Mouse (Mus musculus): ENCODE results near the gene Wnt10a. TPM values are rescaled to one million over a fixed set of nuclear protein-coding genes. Genes with fewer than 3 reads are reported as not detected.

Wnt10a gene
- polyA plus RNA-seq (2015; fragmentation: Nextera tagmentation; extraction: Ambion mirVana), result 9.0 and 9.1 TPM in 2 replicates

DNA sequence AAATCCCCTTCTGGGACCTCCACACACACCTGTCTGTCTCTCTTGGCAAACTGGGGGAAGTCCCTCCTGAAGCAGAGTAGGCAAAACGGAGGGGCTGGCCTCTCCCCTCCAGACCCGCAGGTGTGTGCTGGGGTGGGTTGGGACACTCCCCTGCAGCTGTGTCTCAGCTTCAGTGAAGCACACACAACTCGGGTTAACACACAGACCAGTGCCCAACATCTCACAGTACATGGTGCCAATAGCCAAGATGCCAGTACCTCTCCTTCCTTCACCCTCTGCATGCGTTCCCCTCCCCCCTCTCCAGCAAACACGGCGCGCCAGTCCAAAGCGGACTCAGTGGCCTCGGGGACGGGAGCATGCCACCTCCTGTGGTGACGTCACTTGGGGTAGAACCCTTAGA is at the start of gene Wnt10a:
TSS of gene Wnt10a (plus strand) at position 268 of the 400 bp plus-strand sequence.
- no peak for ATAC-seq (ENCODE audit: insufficient number of reproducible peaks, low FRiP score, low TSS enrichment, low read depth)
- no peaks in the 10 kb centered on the region for H3K36me3 ChIP-seq
- peak within 1 kb of the TSS; percentile 20 for H3K9ac ChIP-seq
- H3K4me1 ChIP-seq, result peaks cover 59% of the 10 kb centered on the region
- H3K4me2 ChIP-seq, result peak within 1 kb of the TSS; percentile 73
- no peaks in the 10 kb centered on the region for H3K9me3 ChIP-seq
- WGBS, result 3% methylated on average over 11 of the region's 11 CpGs
- peaks cover 94% of the 10 kb centered on the region for H3K27me3 ChIP-seq
- H3K4me3 ChIP-seq, result peak within 1 kb of the TSS; percentile 36
- H3K27ac ChIP-seq, result peak within 1 kb of the TSS; percentile 38; the same call in 1 of the 2 replicates

DNA sequence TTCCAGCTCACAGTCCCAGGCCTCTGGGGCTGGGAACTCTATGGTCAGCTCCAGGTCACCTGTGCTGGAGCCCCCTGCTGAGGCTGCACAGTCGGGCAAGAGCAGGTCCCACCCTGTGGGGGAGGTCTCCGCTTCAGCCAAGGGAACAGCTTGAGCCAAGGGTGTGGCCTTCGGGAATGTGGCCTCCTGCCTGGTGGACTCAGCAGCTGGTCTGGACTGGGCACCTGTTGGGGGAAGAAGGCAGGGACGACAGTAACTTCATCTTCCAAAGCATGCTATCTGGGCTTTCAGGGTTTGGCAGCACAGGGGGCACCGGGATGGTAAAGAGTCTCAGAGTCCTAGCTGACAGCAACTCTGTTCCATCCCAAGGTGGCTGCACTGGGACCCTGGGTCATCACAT is 44.0 kb upstream of the Wnt10a start:
- no peak overlapping the region for H3K9ac ChIP-seq
- ATAC-seq (ENCODE audit: insufficient number of reproducible peaks, low FRiP score, low TSS enrichment, low read depth), result no peak; the same call in 1 of the 2 replicates
- peaks cover 21% of the 10 kb centered on the region; the same call in 1 of the 2 replicates for H3K27me3 ChIP-seq
- 68% methylated on average over 5 of the region's 5 CpGs for WGBS
- H3K27ac ChIP-seq, result no peak overlapping the region
- H3K4me2 ChIP-seq, result no peak overlapping the region
- no peaks in the 10 kb centered on the region for H3K9me3 ChIP-seq
- no peak overlapping the region for H3K4me3 ChIP-seq
- H3K4me1 ChIP-seq, result peaks cover 11% of the 10 kb centered on the region
- no peaks in the 10 kb centered on the region for H3K36me3 ChIP-seq

DNA sequence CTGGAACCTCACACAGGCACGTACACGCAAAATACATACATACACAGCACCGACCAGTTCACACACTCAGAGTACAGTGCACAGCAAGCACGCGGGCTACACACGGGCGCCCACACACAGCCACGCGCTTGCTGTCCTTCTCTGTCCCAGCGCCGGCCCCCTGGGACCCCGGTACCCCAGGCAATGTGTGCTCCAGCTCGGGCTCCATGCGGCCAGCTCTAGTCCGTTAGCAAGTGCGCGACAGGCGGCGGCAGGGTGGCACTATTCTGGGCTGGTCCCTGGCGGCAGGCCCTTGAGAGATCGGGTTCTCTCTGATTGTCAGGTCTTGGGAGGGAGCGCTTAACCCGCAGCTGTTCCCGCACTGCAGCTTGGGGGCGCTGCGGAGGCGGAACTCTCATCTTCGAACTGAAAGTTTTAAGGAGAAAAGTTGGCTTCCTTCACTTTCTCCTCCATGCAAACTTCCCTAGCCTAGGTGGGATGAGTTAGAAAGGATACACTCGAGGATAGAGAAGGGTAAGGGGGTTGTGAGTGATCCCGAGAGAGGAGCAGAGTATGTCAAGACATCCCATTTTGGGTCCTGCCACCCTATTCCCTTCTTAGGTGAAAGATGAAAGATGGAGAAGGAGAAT is 42.6 kb upstream of the Wnt10a start, which contains the start of gene Prkag3:
TSS of gene Prkag3 (minus strand) at position 579 of the 629 bp plus-strand sequence.
- Histone ChIP-seq H3K9me3 (no peaks in the 10 kb centered on the region), H3K27me3 (peaks cover 21% of the 10 kb centered on the region; the same call in 1 of the 2 replicates), H3K4me1 (peaks cover 11% of the 10 kb centered on the region), H3K4me2 (peak within 1 kb of the TSS; percentile 46), H3K36me3 (no peaks in the 10 kb centered on the region), H3K4me3 (peak within 1 kb of the TSS; percentile 26), H3K9ac (no peak within 1 kb of the TSS), H3K27ac (peak within 1 kb of the TSS; percentile 29; the same call in 1 of the 2 replicates)
- no peak for ATAC-seq (ENCODE audit: insufficient number of reproducible peaks, low FRiP score, low TSS enrichment, low read depth)
- WGBS, result 8% methylated on average over 30 of the region's 30 CpGs

DNA sequence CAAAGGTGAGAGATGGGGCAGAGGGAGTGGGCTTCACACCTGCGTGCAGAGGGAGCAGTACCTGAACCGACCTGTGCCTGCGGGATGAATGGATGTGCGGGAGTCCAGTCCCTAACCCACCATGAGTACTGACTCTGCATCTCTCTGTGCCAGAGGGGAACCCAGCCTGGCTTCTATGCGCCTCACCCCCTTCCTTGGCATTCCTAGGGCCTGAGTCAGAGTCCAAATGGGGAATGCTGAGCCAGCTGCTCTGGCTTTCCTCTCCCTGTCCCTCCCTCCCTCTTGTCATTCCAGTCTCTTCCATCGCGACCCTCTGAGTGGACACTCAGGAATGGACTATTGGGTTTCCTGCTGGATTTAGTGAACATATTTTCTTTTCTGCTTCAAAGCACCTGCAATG is 42.0 kb upstream of the Wnt10a start:
- WGBS, result 59% methylated on average over 7 of the region's 7 CpGs
- H3K4me3 ChIP-seq, result no peak overlapping the region
- peak; percentile 63; the same call in 1 of the 2 replicates for ATAC-seq (ENCODE audit: insufficient number of reproducible peaks, low FRiP score, low TSS enrichment, low read depth)
- H3K9me3 ChIP-seq, result no peaks in the 10 kb centered on the region
- H3K9ac ChIP-seq, result no peak overlapping the region
- peaks cover 21% of the 10 kb centered on the region; the same call in 1 of the 2 replicates for H3K27me3 ChIP-seq
- no peak overlapping the region for H3K4me2 ChIP-seq
- no peak overlapping the region for H3K27ac ChIP-seq
- H3K36me3 ChIP-seq, result no peaks in the 10 kb centered on the region
- peaks cover 11% of the 10 kb centered on the region for H3K4me1 ChIP-seq

DNA sequence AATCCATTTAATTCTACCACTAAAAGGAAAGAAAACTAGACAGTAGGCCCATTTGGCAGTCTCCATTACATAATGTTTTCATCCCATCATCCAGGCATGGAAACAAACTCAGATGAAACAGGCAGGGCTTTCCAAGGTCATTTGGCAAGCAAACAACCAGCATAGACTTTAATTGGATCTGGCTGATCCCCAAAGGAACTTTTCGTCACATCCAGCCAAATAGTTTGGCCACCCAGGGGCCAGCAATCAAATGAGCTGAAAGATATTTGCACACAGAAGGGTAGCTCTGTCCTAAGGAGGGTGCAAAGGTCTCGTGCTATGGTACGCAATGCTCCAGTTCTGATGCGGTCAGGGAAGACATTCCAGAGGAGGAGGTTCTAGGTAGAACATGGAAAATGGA is 40.6 kb upstream of the Wnt10a start:
- H3K9ac ChIP-seq, result no peak overlapping the region
- no peak overlapping the region for H3K4me3 ChIP-seq
- no peak overlapping the region for H3K27ac ChIP-seq
- WGBS, result 75% methylated on average over 4 of the region's 4 CpGs
- no peaks in the 10 kb centered on the region for H3K9me3 ChIP-seq
- no peak overlapping the region for H3K4me2 ChIP-seq
- H3K27me3 ChIP-seq, result peaks cover 21% of the 10 kb centered on the region; the same call in 1 of the 2 replicates
- H3K4me1 ChIP-seq, result peaks cover 11% of the 10 kb centered on the region
- H3K36me3 ChIP-seq, result no peaks in the 10 kb centered on the region
- ATAC-seq (ENCODE audit: insufficient number of reproducible peaks, low FRiP score, low TSS enrichment, low read depth), result no peak

DNA sequence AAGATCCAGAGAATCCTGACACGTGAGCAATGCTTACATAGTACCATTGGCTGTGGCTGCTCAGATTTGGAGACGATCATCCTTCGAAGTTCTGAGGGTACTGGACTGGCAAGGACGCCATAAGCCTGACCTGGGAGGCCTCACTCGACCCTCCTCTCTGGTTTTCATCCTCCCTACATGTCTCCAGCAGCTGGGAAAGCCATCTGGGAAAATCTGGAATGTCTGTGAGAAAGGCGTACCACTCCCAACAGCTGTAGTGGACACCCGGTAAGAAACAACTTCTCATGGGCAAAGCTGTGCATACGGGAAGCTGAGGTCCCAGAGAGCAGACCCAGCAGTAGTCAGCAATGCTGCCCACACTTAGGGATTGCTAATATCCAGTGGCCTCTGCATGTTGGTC is 39.2 kb upstream of the Wnt10a start:
- no peak overlapping the region for H3K4me2 ChIP-seq
- WGBS, result 79% methylated on average over 8 of the region's 8 CpGs
- no peaks in the 10 kb centered on the region for H3K36me3 ChIP-seq
- no peak overlapping the region for H3K27ac ChIP-seq
- no peak overlapping the region for H3K4me3 ChIP-seq
- H3K27me3 ChIP-seq, result peaks cover 20% of the 10 kb centered on the region; the same call in 1 of the 2 replicates
- no peak for ATAC-seq (ENCODE audit: insufficient number of reproducible peaks, low FRiP score, low TSS enrichment, low read depth)
- no peaks in the 10 kb centered on the region for H3K9me3 ChIP-seq
- H3K4me1 ChIP-seq, result peaks cover 11% of the 10 kb centered on the region
- H3K9ac ChIP-seq, result no peak overlapping the region

DNA sequence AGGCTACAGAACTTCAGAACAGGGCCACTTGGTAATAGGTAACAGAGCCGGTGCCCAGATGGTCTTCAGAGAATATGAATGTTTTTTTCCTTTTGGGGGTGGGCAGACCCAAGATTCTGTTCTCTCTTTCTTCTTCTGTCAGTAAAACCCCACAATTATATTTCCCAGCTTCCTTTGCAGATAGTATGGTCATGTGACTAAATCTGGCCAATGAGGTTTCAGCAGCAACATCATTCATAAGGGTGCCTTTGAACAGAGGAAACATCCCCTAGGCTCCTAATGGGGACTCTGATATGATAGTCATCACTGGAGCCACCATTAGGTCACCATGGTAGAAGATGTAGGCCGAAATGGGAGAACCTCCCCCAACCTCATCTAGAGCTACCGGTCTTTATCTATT is 38.5 kb upstream of the Wnt10a start:
- WGBS, result 94% methylated on average over 3 of the region's 3 CpGs
- H3K4me2 ChIP-seq, result no peak overlapping the region
- H3K36me3 ChIP-seq, result no peaks in the 10 kb centered on the region
- H3K4me1 ChIP-seq, result peaks cover 11% of the 10 kb centered on the region
- H3K27me3 ChIP-seq, result peaks cover 15% of the 10 kb centered on the region; the same call in 1 of the 2 replicates
- ATAC-seq (ENCODE audit: insufficient number of reproducible peaks, low FRiP score, low TSS enrichment, low read depth), result no peak
- H3K9ac ChIP-seq, result no peak overlapping the region
- H3K27ac ChIP-seq, result no peak overlapping the region
- H3K9me3 ChIP-seq, result no peaks in the 10 kb centered on the region
- H3K4me3 ChIP-seq, result no peak overlapping the region

DNA sequence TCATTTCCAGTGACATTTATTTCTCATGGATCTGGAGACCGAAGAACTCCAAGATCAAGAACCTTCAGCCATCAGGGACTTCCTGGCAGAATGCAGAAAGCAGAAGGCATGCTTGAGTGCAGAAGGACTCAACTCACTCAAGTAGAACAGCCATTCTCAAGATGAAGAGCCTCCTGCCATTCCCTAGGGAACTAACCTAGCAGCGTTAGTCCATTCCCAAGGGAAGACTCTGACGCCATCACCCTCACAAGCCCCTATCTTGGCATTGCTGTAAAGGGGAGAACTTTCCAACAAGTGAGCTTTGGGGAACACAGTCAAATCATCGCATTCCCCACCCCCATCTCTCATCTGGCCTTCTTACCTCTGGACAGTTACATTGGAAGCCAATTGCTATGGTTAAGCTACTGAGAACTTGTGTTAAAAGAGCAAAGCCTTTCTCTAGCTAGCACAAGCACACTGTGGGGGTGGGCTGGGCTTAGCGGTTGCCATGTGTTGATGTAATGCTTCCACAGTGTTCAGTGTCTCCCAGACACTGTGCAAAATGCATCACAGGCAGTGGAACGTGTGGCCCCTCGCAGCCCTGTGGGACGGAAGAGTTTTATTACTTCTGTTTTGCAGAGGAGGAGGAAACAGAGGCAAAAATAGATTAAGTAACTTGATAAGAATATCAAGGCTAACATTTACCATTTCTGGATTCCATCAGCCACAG is 37.9 kb upstream of the Wnt10a start:
- Histone ChIP-seq H3K4me3 (no peak overlapping the region), H3K4me2 (no peak overlapping the region), H3K36me3 (no peaks in the 10 kb centered on the region), H3K9me3 (no peaks in the 10 kb centered on the region), H3K27ac (no peak overlapping the region), H3K9ac (no peak overlapping the region), H3K4me1 (peaks cover 11% of the 10 kb centered on the region), H3K27me3 (peaks cover 11% of the 10 kb centered on the region; the same call in 1 of the 2 replicates)
- 71% methylated on average over 8 of the region's 8 CpGs for WGBS
- no peak for ATAC-seq (ENCODE audit: insufficient number of reproducible peaks, low FRiP score, low TSS enrichment, low read depth)

DNA sequence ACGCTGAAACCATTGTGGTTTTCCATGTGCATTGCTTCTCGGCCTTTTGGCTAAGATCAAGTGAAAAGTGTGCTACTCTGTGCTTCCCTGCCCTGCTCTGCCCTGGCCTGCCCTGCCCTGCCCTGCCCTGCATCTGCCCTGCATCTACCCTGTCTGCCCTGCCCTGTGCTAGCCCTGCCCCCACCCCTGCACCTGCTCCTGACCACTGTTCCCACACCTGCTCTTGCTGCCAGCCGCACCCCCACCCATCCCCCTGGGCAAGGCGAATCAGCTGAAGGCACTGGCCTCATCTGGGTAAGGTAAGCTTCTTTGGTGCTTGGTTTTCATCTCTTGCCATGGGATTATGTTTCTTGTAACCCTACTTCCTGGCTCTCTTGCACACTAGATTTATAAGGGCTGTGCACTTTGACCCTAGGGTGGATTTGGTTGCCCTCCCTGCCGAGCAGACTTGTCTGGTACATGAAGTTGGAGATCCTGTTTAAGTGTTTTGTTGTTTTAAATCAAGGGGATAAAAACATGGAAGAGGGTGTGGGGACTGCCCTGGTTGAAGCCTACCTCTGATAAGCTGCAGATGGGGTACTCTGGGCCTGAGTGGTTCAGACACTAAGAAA is 37.0 kb upstream of the Wnt10a start:
- H3K27ac ChIP-seq, result no peak overlapping the region
- no peak overlapping the region for H3K4me3 ChIP-seq
- ATAC-seq (ENCODE audit: insufficient number of reproducible peaks, low FRiP score, low TSS enrichment, low read depth), result 0 out of 2 replicates have a peak, but pooled peaks have one; percentile 49
- H3K27me3 ChIP-seq, result peaks cover 4% of the 10 kb centered on the region; the same call in 1 of the 2 replicates
- H3K36me3 ChIP-seq, result no peaks in the 10 kb centered on the region
- H3K9me3 ChIP-seq, result no peaks in the 10 kb centered on the region
- H3K9ac ChIP-seq, result no peak overlapping the region
- H3K4me2 ChIP-seq, result no peak overlapping the region
- peaks cover 3% of the 10 kb centered on the region for H3K4me1 ChIP-seq
- WGBS, result 55% methylated on average over 5 of the region's 5 CpGs

DNA sequence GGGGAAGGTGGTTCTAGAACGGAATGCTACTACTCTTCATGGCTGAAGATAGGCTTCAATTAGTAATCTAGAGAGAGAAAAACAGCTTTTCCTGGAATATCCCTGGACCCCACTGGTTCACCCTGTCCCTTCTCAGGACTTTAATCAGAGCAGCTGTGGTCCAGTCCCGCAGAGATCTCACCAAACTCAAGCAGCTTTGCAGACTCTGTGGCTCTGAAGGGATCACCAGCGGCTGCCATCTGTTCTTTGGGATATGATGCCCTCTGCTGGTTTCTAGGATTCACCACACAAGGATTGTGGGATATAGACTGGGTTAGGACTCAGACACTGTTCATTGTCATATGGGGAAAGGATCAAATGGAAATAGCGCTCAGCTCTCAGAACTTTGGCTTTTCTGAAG is 31.5 kb upstream of the Wnt10a start:
- WGBS, result 26% methylated on average over 4 of the region's 4 CpGs
- Histone ChIP-seq H3K9me3 (no peaks in the 10 kb centered on the region), H3K27ac (no peak overlapping the region), H3K4me2 (no peak overlapping the region), H3K4me3 (no peak overlapping the region), H3K27me3 (peaks cover 17% of the 10 kb centered on the region; the same call in 1 of the 2 replicates), H3K36me3 (no peaks in the 10 kb centered on the region), H3K4me1 (no peaks in the 10 kb centered on the region), H3K9ac (no peak overlapping the region)
- ATAC-seq (ENCODE audit: insufficient number of reproducible peaks, low FRiP score, low TSS enrichment, low read depth), result no peak

DNA sequence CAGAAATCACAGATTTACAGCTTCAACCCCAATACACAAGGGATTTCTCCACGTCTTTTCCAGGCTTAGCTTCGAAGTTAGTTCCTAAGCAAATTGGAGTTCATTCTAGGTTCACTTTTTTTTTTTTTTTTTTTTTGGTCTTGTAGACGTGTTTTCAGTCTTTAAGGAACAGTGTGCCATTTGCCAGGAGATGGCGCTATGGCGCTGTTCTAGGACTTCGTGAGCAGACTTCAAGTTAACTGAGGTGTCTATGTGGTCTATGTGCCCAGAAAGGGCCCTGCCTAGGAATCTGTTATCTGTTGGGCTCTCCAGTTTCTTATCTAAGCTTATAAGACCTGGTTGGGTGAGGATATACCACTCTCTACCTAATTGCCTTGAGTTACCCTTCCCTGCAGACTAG is 28.2 kb upstream of the Wnt10a start:
- H3K4me1 ChIP-seq, result no peaks in the 10 kb centered on the region
- no peak overlapping the region for H3K4me2 ChIP-seq
- H3K9ac ChIP-seq, result no peak overlapping the region
- WGBS, result under 1% methylated on average over 6 of the region's 6 CpGs
- H3K27me3 ChIP-seq, result peaks cover 24% of the 10 kb centered on the region; the same call in 1 of the 2 replicates
- H3K27ac ChIP-seq, result no peak overlapping the region
- no peaks in the 10 kb centered on the region for H3K9me3 ChIP-seq
- ATAC-seq (ENCODE audit: insufficient number of reproducible peaks, low FRiP score, low TSS enrichment, low read depth), result no peak
- H3K36me3 ChIP-seq, result no peaks in the 10 kb centered on the region
- H3K4me3 ChIP-seq, result no peak overlapping the region
